Mouse (Mus musculus): Measurements from ENCODE around the gene Mms19. TPM values are rescaled to one million over a fixed set of nuclear protein-coding genes. Genes with fewer than 3 reads are reported as not detected.

Mms19 gene
- polyA plus RNA-seq, 1 experiment from 2014 or later, result 30.8 TPM

DNA sequence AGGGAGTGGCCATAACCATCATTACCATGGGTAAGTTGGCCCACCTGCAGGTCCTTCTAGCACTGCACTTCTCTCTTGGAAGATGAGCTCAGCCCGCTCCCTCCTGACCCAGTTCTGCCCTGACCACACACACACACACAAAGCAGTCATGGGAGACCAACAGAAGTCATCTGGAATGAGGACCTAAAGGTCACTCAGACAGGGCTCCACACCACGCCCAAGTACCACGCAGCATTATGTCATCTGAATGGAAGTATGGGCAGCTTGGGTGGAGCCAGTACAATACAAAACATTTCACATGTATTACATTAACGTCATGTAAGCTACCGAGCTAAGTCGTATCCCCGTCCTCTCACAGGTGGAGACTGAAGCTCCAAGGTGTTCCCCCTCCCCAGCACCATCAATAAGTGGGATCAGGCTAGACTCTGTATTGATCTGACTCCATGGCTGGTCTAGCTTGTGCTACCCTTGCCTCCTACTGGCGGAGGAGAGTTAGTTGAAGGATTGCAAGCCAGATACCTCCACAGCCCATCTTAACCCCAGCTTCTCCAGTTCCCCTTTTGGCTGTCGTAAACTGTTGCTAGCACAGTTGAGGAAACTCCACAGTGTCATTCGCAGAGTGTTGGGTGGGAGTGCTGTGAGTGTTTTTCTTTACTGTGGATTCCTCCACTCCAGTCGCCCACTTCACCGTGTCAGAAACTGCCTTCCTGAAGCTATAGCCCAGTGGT lies 20.5 kb upstream of the Mms19 start:
- no peak for DNase-seq (ENCODE audit: low spot score)
- WGBS, result 90% methylated on average over 12 of the region's 12 CpGs

DNA sequence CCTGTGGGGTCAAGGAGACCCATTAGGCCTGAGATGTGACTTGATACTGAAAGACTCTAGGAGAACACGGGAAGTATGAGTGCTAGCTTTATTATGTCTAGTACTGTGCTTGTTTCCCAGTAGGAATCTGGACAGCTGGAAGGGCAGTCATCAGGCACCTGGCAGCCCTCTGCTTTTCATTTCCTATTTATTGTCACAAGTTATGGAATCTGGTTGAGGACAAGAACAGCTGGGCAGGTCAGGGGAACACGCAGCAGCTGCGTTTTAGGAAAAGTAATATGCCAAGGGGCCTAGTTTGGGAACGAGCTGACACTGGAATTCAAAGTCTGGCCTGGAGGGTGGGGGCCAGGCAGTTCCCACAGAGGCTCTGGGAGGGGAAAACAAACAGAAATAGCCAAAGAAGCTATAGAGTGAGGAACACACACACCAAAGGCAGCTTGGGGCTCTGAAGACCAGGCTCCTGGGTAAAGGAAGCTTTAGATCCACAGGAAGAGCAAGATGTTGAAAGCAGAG lies 19.5 kb upstream of the Mms19 start:
- no peak for DNase-seq (ENCODE audit: low spot score)
- Histone ChIP-seq H3K4me2 (ENCODE audit: low read length) (no peak overlapping the region), H3K9ac (ENCODE audit: low read length) (no peak overlapping the region), H3K36me3 (ENCODE audit: control insufficient read depth, insufficient read depth, low read length) (no peaks in the 10 kb centered on the region), H3K27ac (ENCODE audit: low read depth, low read length) (no peak overlapping the region), H3K9me3 (replicated peaks; ENCODE audit: control insufficient read depth, low read length) (no peaks in the 10 kb centered on the region), H3K4me3 (ENCODE audit: low read depth, low read length) (no peak overlapping the region), H3K4me1 (ENCODE audit: control insufficient read depth, insufficient read depth, low read length) (no peaks in the 10 kb centered on the region), H3K27me3 (replicated peaks; ENCODE audit: control insufficient read depth, insufficient read depth, low read length) (no peaks in the 10 kb centered on the region)
- no peak for ATAC-seq
- 83% methylated on average over 4 of the region's 4 CpGs for WGBS

More for the DNA sequence above, 20.5 kb upstream of the Mms19 start:
- H3K27me3 ChIP-seq (replicated peaks; ENCODE audit: control insufficient read depth, insufficient read depth, low read length), result no peaks in the 10 kb centered on the region
- H3K4me1 ChIP-seq (ENCODE audit: control insufficient read depth, insufficient read depth, low read length), result no peaks in the 10 kb centered on the region
- H3K27ac ChIP-seq (ENCODE audit: low read depth, low read length), result 0 out of 2 replicates have a peak overlapping the region, but pooled peaks have one; percentile 4
- H3K4me3 ChIP-seq (ENCODE audit: low read depth, low read length), result no peak overlapping the region
- H3K4me2 ChIP-seq (ENCODE audit: low read length), result no peak overlapping the region
- H3K9ac ChIP-seq (ENCODE audit: low read length), result no peak overlapping the region
- H3K36me3 ChIP-seq (ENCODE audit: control insufficient read depth, insufficient read depth, low read length), result no peaks in the 10 kb centered on the region
- H3K9me3 ChIP-seq (replicated peaks; ENCODE audit: control insufficient read depth, low read length), result no peaks in the 10 kb centered on the region
- ATAC-seq, result no peak

DNA sequence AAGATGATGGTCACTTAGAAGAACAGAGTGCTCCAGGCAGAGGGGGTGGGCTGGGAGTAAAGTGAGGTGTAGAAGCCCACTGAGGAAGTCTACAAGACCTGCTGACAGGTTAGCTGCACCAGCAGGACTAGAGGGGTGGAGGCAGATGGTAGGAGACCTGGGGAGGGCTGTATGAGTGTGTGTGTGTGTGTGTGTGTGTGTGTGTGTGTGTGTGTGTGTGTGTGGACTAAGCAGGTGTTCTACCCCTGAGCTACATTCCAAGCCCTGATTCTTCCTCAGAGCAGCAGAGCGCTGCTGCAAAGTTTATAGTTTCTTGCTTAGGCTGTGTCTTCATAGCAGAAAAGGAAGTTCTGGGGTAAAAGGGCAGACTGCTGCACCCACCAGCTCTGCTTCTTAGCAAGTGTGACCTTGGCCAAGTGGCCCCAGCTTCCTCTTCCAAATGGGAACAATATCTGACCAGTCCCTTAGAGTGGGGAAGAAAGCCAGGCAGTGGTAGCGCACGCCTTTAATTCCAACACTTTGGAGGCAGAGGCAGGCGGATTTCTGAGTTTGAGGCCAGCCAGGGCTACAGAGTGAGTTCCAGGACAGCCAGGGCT lies 18.8 kb upstream of the Mms19 start:
- Histone ChIP-seq H3K27ac (ENCODE audit: low read depth, low read length) (no peak overlapping the region), H3K9me3 (replicated peaks; ENCODE audit: control insufficient read depth, low read length) (no peaks in the 10 kb centered on the region), H3K9ac (ENCODE audit: low read length) (no peak overlapping the region), H3K4me3 (ENCODE audit: low read depth, low read length) (no peak overlapping the region), H3K4me1 (ENCODE audit: control insufficient read depth, insufficient read depth, low read length) (no peaks in the 10 kb centered on the region), H3K36me3 (ENCODE audit: control insufficient read depth, insufficient read depth, low read length) (no peaks in the 10 kb centered on the region), H3K27me3 (replicated peaks; ENCODE audit: control insufficient read depth, insufficient read depth, low read length) (no peaks in the 10 kb centered on the region), H3K4me2 (ENCODE audit: low read length) (no peak overlapping the region)
- DNase-seq (ENCODE audit: low spot score), result no peak
- 96% methylated on average over 4 of the region's 4 CpGs for WGBS
- ATAC-seq, result no peak

DNA sequence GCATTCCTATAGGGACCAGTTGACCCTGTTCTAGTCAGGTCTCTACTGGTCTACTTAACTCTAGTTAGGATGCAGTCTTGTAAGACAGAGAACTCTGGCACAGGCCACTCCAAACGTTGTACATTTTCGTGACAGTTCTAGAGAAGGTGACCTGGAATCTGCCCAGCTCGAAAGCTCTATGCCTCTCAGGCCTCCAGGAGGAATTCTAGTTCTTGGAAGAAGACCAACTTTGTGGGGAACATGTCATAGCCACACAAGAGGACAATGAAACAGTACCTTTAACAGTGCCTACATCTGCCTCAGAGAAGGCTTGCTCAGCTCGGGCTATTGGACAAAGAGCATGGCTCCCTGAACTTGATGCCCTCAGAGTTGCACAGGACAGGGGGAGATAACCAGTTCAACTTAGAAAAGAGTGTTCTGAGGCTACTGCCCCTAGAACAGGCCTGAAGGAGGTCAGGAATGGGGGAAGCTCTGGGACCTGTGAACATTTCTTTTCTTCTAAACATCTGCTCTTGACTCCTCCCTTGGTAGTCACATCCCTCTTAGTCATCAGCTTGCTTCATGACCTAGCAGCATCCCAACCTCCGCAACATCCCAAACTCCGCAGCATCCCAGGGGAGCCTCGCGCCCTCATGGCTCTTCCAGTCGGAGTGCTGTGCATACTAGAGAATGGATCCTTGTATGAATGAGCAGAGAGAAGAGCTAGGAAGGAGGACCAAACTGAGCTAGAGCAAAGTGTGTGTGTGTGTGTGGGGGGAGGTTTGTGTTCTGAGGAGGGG lies 18.0 kb upstream of the Mms19 start:
- Histone ChIP-seq H3K9me3 (replicated peaks; ENCODE audit: control insufficient read depth, low read length) (no peaks in the 10 kb centered on the region), H3K9ac (ENCODE audit: low read length) (no peak overlapping the region), H3K27ac (ENCODE audit: low read depth, low read length) (no peak overlapping the region), H3K27me3 (replicated peaks; ENCODE audit: control insufficient read depth, insufficient read depth, low read length) (no peaks in the 10 kb centered on the region), H3K4me2 (ENCODE audit: low read length) (no peak overlapping the region), H3K4me3 (ENCODE audit: low read depth, low read length) (no peak overlapping the region), H3K4me1 (ENCODE audit: control insufficient read depth, insufficient read depth, low read length) (no peaks in the 10 kb centered on the region), H3K36me3 (ENCODE audit: control insufficient read depth, insufficient read depth, low read length) (no peaks in the 10 kb centered on the region)
- ATAC-seq, result no peak
- 90% methylated on average over 9 of the region's 9 CpGs for WGBS
- DNase-seq (ENCODE audit: low spot score), result no peak

DNA sequence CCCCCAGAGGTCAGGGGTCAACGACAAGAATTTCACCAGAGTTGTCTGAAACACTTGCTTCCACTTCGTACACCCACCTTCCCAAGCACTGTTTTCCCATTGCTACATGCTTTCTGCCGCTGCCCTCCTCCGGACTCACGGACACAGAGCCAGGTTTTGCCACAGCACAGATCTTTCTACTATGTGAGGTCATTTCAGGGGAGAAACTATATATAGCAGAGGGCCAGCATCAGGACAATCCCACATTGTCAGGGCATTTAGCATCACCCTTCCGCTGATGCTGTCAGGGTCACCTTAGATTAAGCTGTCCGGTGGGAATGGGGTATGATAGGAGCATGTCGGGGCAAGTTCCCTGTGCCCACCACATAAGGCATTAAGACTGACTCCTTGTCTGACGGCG lies 16.1 kb upstream of the Mms19 start:
- no peak overlapping the region for H3K27ac ChIP-seq (ENCODE audit: low read depth, low read length)
- no peak for ATAC-seq

DNA sequence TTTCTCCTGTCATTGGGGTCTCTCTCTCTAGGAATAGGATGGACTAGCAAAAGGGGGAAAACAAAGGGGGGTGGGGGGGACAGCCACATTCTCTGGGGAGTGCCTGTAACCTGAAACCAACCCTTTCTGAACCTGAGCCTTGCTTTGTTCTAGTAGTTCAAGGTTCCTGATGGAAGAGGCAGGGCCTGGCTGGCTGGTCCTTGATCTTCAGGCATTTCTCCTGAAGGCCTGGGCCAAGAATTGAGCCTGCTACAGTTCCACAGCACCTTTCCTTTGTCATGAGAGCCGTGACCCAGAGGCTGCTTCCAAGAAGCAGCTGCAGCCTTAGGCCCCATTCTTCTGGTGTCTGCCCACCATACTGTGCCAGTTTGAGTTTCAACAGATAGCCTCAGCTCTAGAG lies 14.5 kb upstream of the Mms19 start:
- WGBS, result 33% methylated on average over 1 of the region's 1 CpGs
- no peak for ATAC-seq
- H3K9ac ChIP-seq (ENCODE audit: low read length), result no peak overlapping the region

More for the DNA sequence above, 16.1 kb upstream of the Mms19 start:
- no peaks in the 10 kb centered on the region for H3K36me3 ChIP-seq (ENCODE audit: control insufficient read depth, insufficient read depth, low read length)
- DNase-seq (ENCODE audit: low spot score), result no peak
- 91% methylated on average over 10 of the region's 10 CpGs for WGBS
- H3K9me3 ChIP-seq (replicated peaks; ENCODE audit: control insufficient read depth, low read length), result no peaks in the 10 kb centered on the region
- no peak overlapping the region for H3K4me2 ChIP-seq (ENCODE audit: low read length)
- no peak overlapping the region for H3K4me3 ChIP-seq (ENCODE audit: low read depth, low read length)
- no peaks in the 10 kb centered on the region for H3K4me1 ChIP-seq (ENCODE audit: control insufficient read depth, insufficient read depth, low read length)
- no peak overlapping the region for H3K9ac ChIP-seq (ENCODE audit: low read length)
- H3K27me3 ChIP-seq (replicated peaks; ENCODE audit: control insufficient read depth, insufficient read depth, low read length), result no peaks in the 10 kb centered on the region

DNA sequence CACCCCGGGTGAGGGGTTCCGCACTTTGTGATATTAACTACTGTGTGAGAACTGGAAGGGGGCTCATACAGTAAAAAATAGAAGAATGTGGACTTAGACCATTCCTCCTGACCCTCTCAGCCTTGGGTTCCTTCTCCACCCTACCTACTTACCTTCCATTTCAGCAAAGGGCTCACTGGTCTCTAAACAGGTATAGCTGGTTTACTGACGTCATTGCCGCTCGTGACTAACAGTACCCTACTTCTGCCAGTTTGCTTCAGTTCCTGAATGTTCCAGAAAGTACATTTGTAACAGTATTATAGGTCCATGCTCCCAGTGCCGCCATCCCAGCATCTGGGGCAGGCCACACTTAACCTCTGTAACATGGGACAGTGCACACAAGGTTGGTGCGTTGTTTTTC lies 13.1 kb upstream of the Mms19 start:
- Histone ChIP-seq H3K4me2 (ENCODE audit: low read length) (no peak overlapping the region), H3K9me3 (replicated peaks; ENCODE audit: control insufficient read depth, low read length) (no peaks in the 10 kb centered on the region), H3K36me3 (ENCODE audit: control insufficient read depth, insufficient read depth, low read length) (no peaks in the 10 kb centered on the region), H3K9ac (ENCODE audit: low read length) (no peak overlapping the region), H3K27ac (ENCODE audit: low read depth, low read length) (no peak overlapping the region), H3K4me3 (ENCODE audit: low read depth, low read length) (no peak overlapping the region), H3K4me1 (ENCODE audit: control insufficient read depth, insufficient read depth, low read length) (no peaks in the 10 kb centered on the region), H3K27me3 (replicated peaks; ENCODE audit: control insufficient read depth, insufficient read depth, low read length) (no peaks in the 10 kb centered on the region)
- ATAC-seq, result no peak
- WGBS, result 93% methylated on average over 7 of the region's 7 CpGs
- no peak for DNase-seq (ENCODE audit: low spot score)

More for the DNA sequence above, 14.5 kb upstream of the Mms19 start:
- no peak for DNase-seq (ENCODE audit: low spot score)
- Histone ChIP-seq H3K9me3 (replicated peaks; ENCODE audit: control insufficient read depth, low read length) (no peaks in the 10 kb centered on the region), H3K27ac (ENCODE audit: low read depth, low read length) (no peak overlapping the region), H3K4me2 (ENCODE audit: low read length) (no peak overlapping the region), H3K36me3 (ENCODE audit: control insufficient read depth, insufficient read depth, low read length) (no peaks in the 10 kb centered on the region), H3K4me3 (ENCODE audit: low read depth, low read length) (no peak overlapping the region), H3K4me1 (ENCODE audit: control insufficient read depth, insufficient read depth, low read length) (no peaks in the 10 kb centered on the region), H3K27me3 (replicated peaks; ENCODE audit: control insufficient read depth, insufficient read depth, low read length) (no peaks in the 10 kb centered on the region)

DNA sequence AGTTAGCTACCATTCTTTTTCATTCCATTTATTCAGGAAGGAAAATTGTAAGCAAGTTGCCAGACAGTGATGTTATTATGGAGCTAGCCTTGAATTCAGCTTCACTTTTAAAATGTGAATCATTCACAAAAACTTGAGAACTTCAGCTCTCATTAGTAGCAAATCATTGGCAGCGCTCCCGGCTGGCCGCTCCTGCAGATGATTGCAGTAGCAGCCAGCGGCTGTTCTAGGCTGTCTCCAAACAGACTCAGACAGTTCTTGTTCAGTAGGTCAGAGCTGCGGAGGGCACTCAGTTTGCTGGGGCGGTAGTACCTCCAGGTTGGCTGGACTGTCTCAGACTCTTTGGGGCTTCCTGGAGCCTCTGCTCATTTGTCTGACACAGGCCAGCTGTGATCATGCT lies 12.5 kb upstream of the Mms19 start:
- Histone ChIP-seq H3K27ac (ENCODE audit: low read depth, low read length) (no peak overlapping the region), H3K4me1 (ENCODE audit: control insufficient read depth, insufficient read depth, low read length) (no peaks in the 10 kb centered on the region), H3K9me3 (replicated peaks; ENCODE audit: control insufficient read depth, low read length) (no peaks in the 10 kb centered on the region), H3K9ac (ENCODE audit: low read length) (no peak overlapping the region), H3K4me2 (ENCODE audit: low read length) (no peak overlapping the region), H3K4me3 (ENCODE audit: low read depth, low read length) (no peak overlapping the region), H3K27me3 (replicated peaks; ENCODE audit: control insufficient read depth, insufficient read depth, low read length) (no peaks in the 10 kb centered on the region), H3K36me3 (ENCODE audit: control insufficient read depth, insufficient read depth, low read length) (no peaks in the 10 kb centered on the region)
- DNase-seq (ENCODE audit: low spot score) (peak; percentile 63), ATAC-seq (no peak)
- whole genome bisulfite sequencing, result 60% methylated on average over 6 of the region's 6 CpGs
